Mouse (Mus musculus): ENCODE data around the gene Ghr.

Gene Ghr

GRCm38 (mm10) chr15:3309856-3310255 is 273.4 kb downstream of the Ghr start:
- in situ Hi-C loops (cut with MboI; ENCODE audit: unreplicated experiment in 2 of 2): no loop called here

GRCm38 (mm10) chr15:3303426-3303825 is 279.9 kb downstream of the Ghr start, which contains the start of gene Ccdc152:
Ccdc152 (minus strand) TSS chr15:3303526.
- in situ Hi-C loops (cut with MboI; ENCODE audit: unreplicated experiment in 2 of 2): no loop called here

GRCm38 (mm10) chr15:3300361-3301100 is 282.8 kb downstream of the Ghr start:
- in situ Hi-C loops (cut with MboI; ENCODE audit: unreplicated experiment in 2 of 2): no loop called here

- in situ Hi-C loops (cut with MboI; ENCODE audit: unreplicated experiment in 2 of 2): no loop called here
Observed at GRCm38 (mm10) chr15:3297615-3298014, 285.7 kb downstream of the Ghr start.

- in situ Hi-C loops (cut with MboI; ENCODE audit: unreplicated experiment in 2 of 2): no loop called here
Observed at GRCm38 (mm10) chr15:3295986-3296385, 287.3 kb downstream of the Ghr start.

GRCm38 (mm10) chr15:3293477-3293876 is 289.8 kb downstream of the Ghr start:
- in situ Hi-C loops (cut with MboI; ENCODE audit: unreplicated experiment in 2 of 2): no loop called here

- in situ Hi-C loops (cut with MboI; ENCODE audit: unreplicated experiment in 2 of 2): no loop called here
Observed at GRCm38 (mm10) chr15:3290435-3290834, 292.9 kb downstream of the Ghr start.

GRCm38 (mm10) chr15:3286032-3286431 is 297.3 kb downstream of the Ghr start:
- in situ Hi-C loops (cut with MboI; ENCODE audit: unreplicated experiment in 2 of 2): no loop called here

- in situ Hi-C loops (cut with MboI; ENCODE audit: unreplicated experiment in 2 of 2): no loop called here
Observed at GRCm38 (mm10) chr15:3281737-3282136, 301.6 kb downstream of the Ghr start.

GRCm38 (mm10) chr15:3281216-3281615 is 302.1 kb downstream of the Ghr start:
- in situ Hi-C loops (cut with MboI; ENCODE audit: unreplicated experiment in 2 of 2): no loop called here

- in situ Hi-C loops (cut with MboI; ENCODE audit: unreplicated experiment in 2 of 2): loop anchor here in 1 of 2 experiments (10.0 kb wide), 2 partner anchors 716 to 1836 kb away; partner anchors contain the start of genes AW549877 and Rpl37
Observed at GRCm38 (mm10) chr15:3279242-3279641, 304.1 kb downstream of the Ghr start.

- in situ Hi-C loops (cut with MboI; ENCODE audit: unreplicated experiment in 2 of 2): loop anchor here in 1 of 2 experiments (10.0 kb wide), 2 partner anchors 717 to 1837 kb away; partner anchors contain the start of genes AW549877 and Rpl37
Observed at GRCm38 (mm10) chr15:3277391-3277790, 305.9 kb downstream of the Ghr start.

- in situ Hi-C loops (cut with MboI; ENCODE audit: unreplicated experiment in 2 of 2): loop anchor here (5.0 to 25.0 kb wide), 4 partner anchors 61 to 1842 kb away; partner anchors contain the start of genes Rpl37 (in 2 of the 2), AW549877 (in 1 of the 2) and Card6 (in 1 of the 2)
Observed at GRCm38 (mm10) chr15:3273191-3273590, 310.1 kb downstream of the Ghr start.

- in situ Hi-C loops (cut with MboI; ENCODE audit: unreplicated experiment in 2 of 2): loop anchor here (5.0 to 25.0 kb wide), 4 partner anchors 59 to 1844 kb away; partner anchors contain the start of genes Rpl37 (in 2 of the 2), AW549877 (in 1 of the 2) and Card6 (in 1 of the 2)
Observed at GRCm38 (mm10) chr15:3271216-3271615, 312.1 kb downstream of the Ghr start.

GRCm38 (mm10) chr15:3270646-3271077 is 312.6 kb downstream of the Ghr start:
- in situ Hi-C loops (cut with MboI; ENCODE audit: unreplicated experiment in 2 of 2): loop anchor here (5.0 to 25.0 kb wide), 4 partner anchors 58 to 1844 kb away; partner anchors contain the start of genes Rpl37 (in 2 of the 2), AW549877 (in 1 of the 2) and Card6 (in 1 of the 2)

GRCm38 (mm10) chr15:3269996-3270645 is 313.2 kb downstream of the Ghr start:
- in situ Hi-C loops (cut with MboI; ENCODE audit: unreplicated experiment in 2 of 2): loop anchor here (5.0 to 25.0 kb wide), 5 partner anchors 38 to 1845 kb away; partner anchors contain the start of genes Rpl37 (in 2 of the 2), AW549877 (in 1 of the 2) and Card6 (in 1 of the 2)

- in situ Hi-C loops (cut with MboI; ENCODE audit: unreplicated experiment in 2 of 2): loop anchor here (5.0 to 25.0 kb wide), 2 partner anchors 37 to 1843 kb away; partner anchors contain the start of genes Card6 (in 1 of the 2) and Rpl37 (in 1 of the 2)
Observed at GRCm38 (mm10) chr15:3269496-3269895, 313.8 kb downstream of the Ghr start.

GRCm38 (mm10) chr15:3268247-3268646 is 315.0 kb downstream of the Ghr start, which contains the start of gene Selenop:
Selenop (plus strand) TSS chr15:3268547.
- in situ Hi-C loops (cut with MboI; ENCODE audit: unreplicated experiment in 2 of 2): loop anchor here (5.0 to 25.0 kb wide), 2 partner anchors 36 to 1844 kb away; partner anchors contain the start of genes Card6 (in 1 of the 2) and Rpl37 (in 1 of the 2)

Measured in v-Abl transformed pro-B cells (cell line).